Mouse (Mus musculus) urinary bladder, adult 2 months (tissue): ENCODE data around the gene Syt5. TPM values are rescaled to one million over a fixed set of nuclear protein-coding genes. Genes with fewer than 3 reads are reported as not detected.

ENCODE experiments used
- DNase-seq: peaks from one replicate; pipeline ENCODE4 v3.0.0; 2022; ENCODE audit warnings: low spot score
- polyA plus RNA-seq: library from polyadenylated mRNA; depleted of rRNA; stranded (reverse); fragments of >200 nt; gene quantifications from 2 replicates; pipeline ENCODE4 v1.2.3, GENCODE M21; 2012; rRNA removed

Syt5 gene
- polyA plus RNA-seq, 1 experiment: 0.78 TPM

DNA sequence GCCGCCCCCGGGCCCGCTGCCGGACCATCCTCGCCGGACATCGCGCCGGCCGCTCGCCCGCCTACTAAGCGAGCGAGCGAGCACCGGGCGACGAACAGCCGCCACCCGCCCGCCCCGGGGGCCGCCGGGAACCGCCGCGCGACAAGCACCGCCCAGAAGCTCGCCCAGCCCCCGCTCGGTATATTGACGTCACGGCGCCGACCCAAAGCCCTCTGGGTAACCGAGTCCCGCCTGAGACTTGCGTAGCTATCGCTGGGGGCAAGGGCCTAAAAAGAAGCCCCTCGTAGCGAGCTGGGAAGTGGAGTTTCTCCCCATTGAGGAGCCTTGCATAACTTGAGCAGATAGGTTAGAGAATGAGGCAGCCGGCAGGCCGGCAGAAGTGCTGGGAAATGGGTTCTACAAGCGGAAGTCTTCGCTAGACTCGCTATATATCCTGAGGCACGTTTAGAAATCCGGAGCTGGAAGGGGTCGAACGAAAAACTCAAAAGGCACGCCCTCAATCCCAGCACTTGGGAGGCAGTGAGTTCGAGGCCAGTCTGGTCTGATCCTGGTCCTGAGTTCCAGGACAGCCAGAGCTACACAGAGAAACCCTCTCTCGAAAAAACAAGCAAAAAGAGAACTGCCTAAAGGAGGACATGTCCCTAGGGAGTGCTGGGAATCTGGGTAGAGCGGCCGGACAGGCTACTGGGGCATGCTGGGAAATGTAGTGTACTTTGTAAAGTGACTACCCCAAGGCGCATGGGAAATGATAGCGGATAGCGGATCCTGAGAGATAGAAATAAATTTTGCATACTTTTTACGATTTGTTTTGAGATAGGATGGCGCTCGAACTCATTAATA, 45.6 kb downstream of the Syt5 start, which contains the start of gene Ppp1r12c:
Gene Ppp1r12c, minus strand, starts transcription at position 123 of the 840 bp plus-strand sequence.
- peak; percentile 95 for DNase-seq

GRCm38 (mm10) chr7:4500892-4501471, 46.4 kb downstream of the Syt5 start:
- peak; percentile 52 for DNase-seq

DNA sequence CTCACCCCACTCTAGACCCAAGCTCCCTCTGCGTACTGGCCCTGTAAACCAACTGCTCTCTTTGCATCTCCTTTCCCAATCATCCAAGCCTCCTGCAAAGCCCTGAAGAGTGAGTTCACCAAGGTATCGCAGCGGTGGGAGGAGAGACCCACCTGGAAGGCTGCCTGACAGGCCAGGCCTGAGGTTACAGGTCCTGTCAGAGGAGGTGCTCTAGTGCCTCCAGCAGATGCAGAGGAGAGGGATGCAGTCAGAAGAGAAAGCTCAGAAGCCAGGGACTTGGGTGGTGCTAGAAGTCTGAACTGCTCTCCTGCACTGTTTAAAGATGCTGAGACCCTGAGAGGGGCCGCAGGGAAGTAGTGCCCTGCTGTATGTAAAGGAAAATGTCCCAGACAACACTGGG, 48.3 kb downstream of the Syt5 start:
- no peak for DNase-seq

GRCm38 (mm10) chr7:4498251-4498650, 49.1 kb downstream of the Syt5 start:
- no peak for DNase-seq

- no peak for DNase-seq
Measured at GRCm38 (mm10) chr7:4497271-4497903, 50.0 kb downstream of the Syt5 start.

- DNase-seq: no peak
Measured at GRCm38 (mm10) chr7:4496468-4496867, 50.9 kb downstream of the Syt5 start.

GRCm38 (mm10) chr7:4493991-4494390, 53.4 kb downstream of the Syt5 start:
- no peak for DNase-seq

DNA sequence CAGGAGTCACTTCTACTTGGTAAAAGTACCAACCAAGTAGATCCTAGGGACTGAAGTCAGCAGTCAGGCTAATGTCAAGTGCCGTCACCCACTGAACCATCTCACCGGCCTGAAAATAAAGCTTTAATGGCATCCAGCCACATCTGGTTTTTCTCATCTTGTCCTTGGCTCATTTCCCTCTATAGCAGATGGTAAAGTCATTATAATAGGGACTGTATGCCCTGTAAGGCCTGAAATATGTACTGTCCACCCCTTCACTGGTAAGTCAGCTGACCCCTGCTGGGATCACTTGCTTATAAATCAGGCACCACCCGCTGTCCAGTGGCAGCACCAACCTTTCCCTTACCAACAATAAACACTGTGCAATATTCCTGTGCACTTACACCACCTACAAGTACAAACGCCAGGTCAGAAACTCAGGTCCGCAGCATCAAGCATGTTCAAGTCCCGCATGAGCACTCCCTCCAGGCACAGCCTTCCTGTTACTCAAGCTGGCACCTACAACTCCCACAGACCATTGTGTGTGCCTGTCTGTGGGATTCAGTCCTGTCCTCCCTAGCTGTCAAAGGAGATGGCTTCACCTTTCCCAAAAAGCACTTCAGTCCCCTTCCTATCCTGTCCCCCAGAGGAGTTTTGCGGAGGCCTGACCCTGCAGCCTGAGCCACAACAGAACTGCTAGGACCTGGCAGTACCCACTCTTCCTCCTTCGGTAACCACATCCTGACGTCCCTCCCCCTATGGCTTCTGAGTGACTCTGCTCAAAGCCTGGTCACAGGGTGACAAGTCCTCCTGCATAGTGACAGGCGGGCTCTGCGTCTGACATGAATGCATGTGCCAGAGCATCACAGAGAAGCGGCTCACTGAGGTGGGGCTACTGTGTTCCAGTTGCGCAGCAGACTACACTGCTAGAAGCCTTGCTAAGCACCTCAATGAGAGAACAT, 54.8 kb downstream of the Syt5 start:
- DNase-seq: no peak

GRCm38 (mm10) chr7:4491308-4491707, 56.0 kb downstream of the Syt5 start:
- no peak for DNase-seq

Other genes with a start within 250 kb of the Syt5 start
- gene Ncr1, start 209.8 kb downstream of the Syt5 start, polyA plus RNA-seq: 0.78 and 1.4 TPM in 2 replicates
- not detected in 2 replicates for gene Gp6, start 149.8 kb downstream of the Syt5 start, polyA plus RNA-seq
- 22.3 and 24.7 TPM in 2 replicates for gene Rdh13, start 101.9 kb downstream of the Syt5 start, polyA plus RNA-seq
- gene Eps8l1, start 86.9 kb downstream of the Syt5 start, polyA plus RNA-seq: 19.2 and 21.2 TPM in 2 replicates
- 72.0 and 159 TPM in 2 replicates for gene Ppp1r12c, start 45.9 kb downstream of the Syt5 start, polyA plus RNA-seq
- 7.5 and 8.8 TPM in 2 replicates for gene Tnnt1, start 31.2 kb downstream of the Syt5 start, polyA plus RNA-seq
- gene Tnni3, start 23.3 kb downstream of the Syt5 start, polyA plus RNA-seq: 5.1 and 5.5 TPM in 2 replicates
- gene Dnaaf3, start 15.1 kb downstream of the Syt5 start, polyA plus RNA-seq: 3.5 and 4.0 TPM in 2 replicates
- not detected in 2 replicates for gene Ptprh, start 56.5 kb upstream of the Syt5 start, polyA plus RNA-seq
- gene Tmem86b, start 83.9 kb upstream of the Syt5 start, polyA plus RNA-seq: 15.5 and 19.2 TPM in 2 replicates
- gene Ppp6r1, start 111.5 kb upstream of the Syt5 start, polyA plus RNA-seq: 130 and 140 TPM in 2 replicates
- 33.0 and 33.5 TPM in 2 replicates for gene Hspbp1, start 137.5 kb upstream of the Syt5 start, polyA plus RNA-seq
- gene Brsk1, start 143.1 kb upstream of the Syt5 start, polyA plus RNA-seq: 10.1 and 12.8 TPM in 2 replicates
- gene Tmem150b, start 177.7 kb upstream of the Syt5 start, polyA plus RNA-seq: 0.99 and 1.1 TPM in 2 replicates
- gene Kmt5c, start 192.6 kb upstream of the Syt5 start, polyA plus RNA-seq: 69.0 and 73.6 TPM in 2 replicates
- 40.5 and 61.3 TPM in 2 replicates for gene Cox6b2, start 205.6 kb upstream of the Syt5 start, polyA plus RNA-seq
- gene Fam71e2, start 223.8 kb upstream of the Syt5 start, polyA plus RNA-seq: 0.06 and 0.08 TPM in 2 replicates
- 0.61 and 0.62 TPM in 2 replicates for gene Il11, start 235.3 kb upstream of the Syt5 start, polyA plus RNA-seq
- gene Tmem190, start 235.4 kb upstream of the Syt5 start, polyA plus RNA-seq: not detected in 2 replicates
- gene Tmem238, start 242.1 kb upstream of the Syt5 start, polyA plus RNA-seq: 13.6 and 14.6 TPM in 2 replicates
- gene Rpl28, start 245.3 kb upstream of the Syt5 start, polyA plus RNA-seq: 448 and 645 TPM in 2 replicates